In genomic region chr9:44565367-44565766, GRCm38 (mm10) we compare ENCODE assay signal across 12 mouse cellular contexts. TPM values are rescaled to one million over a fixed set of nuclear protein-coding genes. Genes with fewer than 3 reads are reported as not detected.
DNase-seq lines count a peak whose midpoint lies in the region; ATAC-seq and TF ChIP-seq lines count a peak whose summit lies in the region.
"Had no signal": no experiment of that assay in that cellular context is flagged by ENCODE, and none has a peak within 500 bp of the region (broad histone marks: within the 10 kb centered on the region; RNA-seq: fewer than 3 reads in every experiment).

No protein-coding gene starts in this region.

- no peak overlapping the region for H3K27ac ChIP-seq in cerebellum, adult 2 months (ENCODE audit: insufficient read depth, low read length)
- H3K27ac ChIP-seq: hindbrain, embryonic 13.5 days had no signal

- peaks cover 82% of the 10 kb centered on the region for H3K4me1 ChIP-seq in megakaryocyte, embryonic 14.5 days
- no peaks in the 10 kb centered on the region; the same call in 1 of the 2 replicates for H3K4me1 ChIP-seq in cerebellum, adult 2 months (ENCODE audit: control insufficient read depth, insufficient read depth, low read length)

- no peak for TF ChIP-seq POLR2A in cerebellum, adult 2 months (IDR thresholded peaks at IDR 0.05; ENCODE audit: borderline replicate concordance, insufficient read depth, low read length)

- H3K9me3 ChIP-seq in megakaryocyte, embryonic 14.5 days = no peaks in the 10 kb centered on the region
- H3K9me3 ChIP-seq: hindbrain, embryonic 13.5 days had no signal

- no peak for TF ChIP-seq CTCF in cerebellum, adult 2 months (IDR thresholded peaks at IDR 0.05; ENCODE audit: borderline replicate concordance, insufficient read depth, low read depth, low read length)

- H3K4me3 ChIP-seq in megakaryocyte, embryonic 14.5 days (replicated peaks) = peak overlapping the region; percentile 88
- no peak overlapping the region for H3K4me3 ChIP-seq in cerebellum, adult 2 months (replicated peaks; ENCODE audit: insufficient read depth, low read depth, low read length)
- H3K4me3 ChIP-seq: hindbrain, embryonic 13.5 days had no signal

- no peaks in the 10 kb centered on the region for H3K36me3 ChIP-seq in megakaryocyte, embryonic 14.5 days (replicated peaks; ENCODE audit: low read length)
- H3K36me3 ChIP-seq: hindbrain, embryonic 13.5 days had no signal

- no peaks in the 10 kb centered on the region for H3K27me3 ChIP-seq in megakaryocyte, embryonic 14.5 days (replicated peaks)
- H3K27me3 ChIP-seq in cerebellum, adult 2 months (ENCODE audit: control insufficient read depth, insufficient read depth, low read length) = no peaks in the 10 kb centered on the region
- H3K27me3 ChIP-seq: hindbrain, embryonic 13.5 days had no signal

- ATAC-seq in megakaryocyte, adult 5-6 weeks (ENCODE audit: poor library complexity, severe bottlenecking) = no peak
- ATAC-seq in megakaryocyte-erythroid progenitor cell, adult 5-6 weeks (replicated peaks; ENCODE audit: low FRiP score, low TSS enrichment, poor library complexity, severe bottlenecking) = peak; percentile 93

- DNase-seq in cerebellum, postnatal 10 days = peak; percentile 19 to 29
- no peak for DNase-seq in cerebellum, adult 11 months
- DNase-seq in embryo, embryonic 10.5 days (ENCODE audit: low spot score) = peak; percentile 16
- no peak for DNase-seq in cerebellum, adult 2 months
- no peak for DNase-seq in thymus, postnatal 4 days
- DNase-seq: adrenal gland, adult 2 months; thymus, postnatal 36 days had no signal

- WGBS in cerebellum, adult 2 months = 46% methylated on average over 6 of the region's 6 CpGs

RNA-seq across cellular contexts. Expression of gene Cxcr5, which starts 3.7 kb away (rescaled TPM):
- polyA plus RNA-seq in megakaryocyte, embryonic 14.5 days (2012; ENCODE audit: insufficient read depth, low replicate concordance) = not detected in 2 replicates
- total RNA-seq in megakaryocyte, adult 5-6 weeks (2015) = not detected in 2 replicates
- total RNA-seq in megakaryocyte, adult 5-6 weeks (2017) = not detected in 2 replicates
- total RNA-seq in megakaryocyte-erythroid progenitor cell, adult 5-6 weeks (2014; fragmentation: Nextera tagmentation) = 0.54 and 6.2 TPM in 2 replicates
- 0.08 and 1.8 TPM in 2 replicates for total RNA-seq in megakaryocyte-erythroid progenitor cell, adult 5-6 weeks (2017)
- polyA plus RNA-seq in cerebellum, adult 2 months (2012; rRNA removed) = 0.08 and 0.20 TPM in 2 replicates
- total RNA-seq: layer of hippocampus, adult 8-10 months had no signal

RNA-seq across cellular contexts. Expression of gene Ddx6, which starts 39.3 kb away (rescaled TPM):
- 4.1 and 10.8 TPM in 2 replicates for polyA plus RNA-seq in megakaryocyte, embryonic 14.5 days (2012; ENCODE audit: insufficient read depth, low replicate concordance)
- total RNA-seq in megakaryocyte, adult 5-6 weeks (2015) = 57.1 and 60.2 TPM in 2 replicates
- 71.2 and 88.8 TPM in 2 replicates for total RNA-seq in megakaryocyte, adult 5-6 weeks (2017)
- total RNA-seq in megakaryocyte-erythroid progenitor cell, adult 5-6 weeks (2014; fragmentation: Nextera tagmentation) = 73.6 and 92.1 TPM in 2 replicates
- 76.4 and 93.3 TPM in 2 replicates for total RNA-seq in megakaryocyte-erythroid progenitor cell, adult 5-6 weeks (2017)
- polyA plus RNA-seq in cerebellum, adult 2 months (2012; rRNA removed) = 41.8 TPM in 2 replicates

Comparison
In these comparisons a context has a peak if more than half of its experiments do, and no peak if none do; other contexts are left out.
1. DNase-seq: peak in cerebellum, postnatal 10 days (2 of 2) and embryo, embryonic 10.5 days (single experiment); none in cerebellum, adult 11 months (single experiment), cerebellum, adult 2 months (0 of 2) and thymus, postnatal 4 days (single experiment).